Mouse (Mus musculus): ENCODE measurements around the gene Fkrp.
A peak's percentile ranks its signal among the peaks of the same experiment; 100 is the strongest.

Gene Fkrp

GRCm38 (mm10) chr7:16792316-16792715 lies 24.2 kb downstream of the Fkrp start:
- no peak for DNase-seq (ENCODE audit: low spot score)

- DNase-seq (ENCODE audit: low spot score) = no peak
Observed at GRCm38 (mm10) chr7:16785541-16786083, 30.9 kb downstream of the Fkrp start.

GRCm38 (mm10) chr7:16784498-16784976 lies 32.0 kb downstream of the Fkrp start:
- peak; percentile 53 for DNase-seq (ENCODE audit: low spot score)

- DNase-seq (ENCODE audit: low spot score) = peak; percentile 39
Observed at GRCm38 (mm10) chr7:16783758-16784415, 32.6 kb downstream of the Fkrp start.

GRCm38 (mm10) chr7:16783224-16783688 lies 33.3 kb downstream of the Fkrp start:
- peak; percentile 89 for DNase-seq (ENCODE audit: low spot score)

GRCm38 (mm10) chr7:16782555-16783125 lies 33.9 kb downstream of the Fkrp start:
- DNase-seq (ENCODE audit: low spot score) = no peak

- peak; percentile 36 for DNase-seq (ENCODE audit: low spot score)
Observed at GRCm38 (mm10) chr7:16781816-16782554, 34.5 kb downstream of the Fkrp start.

GRCm38 (mm10) chr7:16781555-16781815 lies 35.0 kb downstream of the Fkrp start:
- DNase-seq (ENCODE audit: low spot score) = no peak

GRCm38 (mm10) chr7:16780825-16781554 lies 35.5 kb downstream of the Fkrp start, which contains the start of gene Slc1a5:
Gene Slc1a5 (plus strand): TSS chr7:16781340.
- peak; percentile 95 for DNase-seq (ENCODE audit: low spot score)

GRCm38 (mm10) chr7:16780076-16780475 lies 36.5 kb downstream of the Fkrp start:
- DNase-seq (ENCODE audit: low spot score) = no peak

GRCm38 (mm10) chr7:16775888-16776287 lies 40.6 kb downstream of the Fkrp start:
- DNase-seq (ENCODE audit: low spot score) = no peak

GRCm38 (mm10) chr7:16766443-16766842 lies 50.1 kb downstream of the Fkrp start:
- DNase-seq (ENCODE audit: low spot score) = no peak

- DNase-seq (ENCODE audit: low spot score) = no peak
Observed at GRCm38 (mm10) chr7:16763463-16764218, 52.9 kb downstream of the Fkrp start.

GRCm38 (mm10) chr7:16761630-16762029 lies 54.9 kb downstream of the Fkrp start:
- no peak for DNase-seq (ENCODE audit: low spot score)

GRCm38 (mm10) chr7:16761005-16761481 lies 55.5 kb downstream of the Fkrp start:
- DNase-seq (ENCODE audit: low spot score) = no peak

- DNase-seq (ENCODE audit: low spot score) = no peak
Observed at GRCm38 (mm10) chr7:16760292-16760691, 56.2 kb downstream of the Fkrp start.
